Mouse (Mus musculus): ENCODE data around the gene Fkbp2. TPM values are rescaled to one million over a fixed set of nuclear protein-coding genes. Genes with fewer than 3 reads are reported as not detected.

Gene Fkbp2
- total RNA-seq, 2 experiments from 2014 or later: 18.8 to 20.5 TPM

DNA sequence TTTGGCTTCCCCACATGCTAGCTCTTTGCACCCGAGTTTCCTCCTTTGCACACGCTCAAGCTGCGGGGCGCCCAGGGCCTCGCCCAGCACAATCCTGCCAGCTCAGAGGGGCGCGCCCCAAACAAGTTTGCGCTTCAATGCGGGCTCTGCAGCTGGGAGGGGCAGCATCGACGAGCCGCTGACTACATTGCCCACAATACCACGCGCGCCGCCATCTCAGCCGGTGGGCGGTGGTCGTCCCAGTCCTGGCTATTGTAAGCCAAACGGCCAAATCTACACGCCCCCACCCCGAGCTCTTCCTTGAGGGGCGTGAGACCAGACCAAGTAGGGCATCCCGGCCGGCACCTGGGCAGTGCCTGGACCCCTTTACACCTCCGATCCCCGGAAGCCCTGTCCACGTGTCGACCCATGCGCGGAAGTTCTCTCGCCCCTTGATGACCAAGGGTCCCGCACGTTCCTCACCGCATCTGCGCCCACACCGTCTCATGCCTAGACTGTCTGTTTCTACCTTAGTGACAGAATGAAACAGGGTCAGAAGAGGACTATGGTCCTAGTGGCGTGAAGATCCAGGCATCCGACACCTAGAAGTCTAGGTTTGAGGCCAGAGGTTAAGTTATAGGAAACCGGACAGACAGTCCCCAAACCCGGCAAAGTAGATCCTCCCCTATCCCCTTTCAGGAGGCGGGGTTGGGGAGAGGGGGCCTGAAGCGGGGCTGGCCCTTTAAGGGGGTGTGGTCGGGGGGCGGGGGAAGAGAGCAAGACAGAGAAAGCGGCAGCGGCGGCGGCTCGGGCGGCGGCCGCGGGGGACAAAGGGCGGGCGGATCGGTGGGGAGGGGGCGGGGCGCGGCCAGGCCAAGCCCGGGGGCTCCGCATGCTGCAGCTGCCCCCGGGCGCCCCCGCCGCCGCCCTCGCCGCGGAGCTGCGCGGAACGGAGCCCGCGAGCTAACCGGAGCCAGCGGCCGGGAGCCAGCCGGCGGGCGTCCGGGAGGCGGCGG, 5.8 kb downstream of the Fkbp2 start, which contains the start of gene Ppp1r14b:
Ppp1r14b (plus strand) TSS at position 758 of the 995 bp plus-strand sequence.
- intact Hi-C loops (cut with DNase I): loop anchor here (5.0 kb wide), 1 partner anchor 48 kb away; no protein-coding TSS in a partner anchor
- DNase-seq: peak; percentile 75 to 84

DNA sequence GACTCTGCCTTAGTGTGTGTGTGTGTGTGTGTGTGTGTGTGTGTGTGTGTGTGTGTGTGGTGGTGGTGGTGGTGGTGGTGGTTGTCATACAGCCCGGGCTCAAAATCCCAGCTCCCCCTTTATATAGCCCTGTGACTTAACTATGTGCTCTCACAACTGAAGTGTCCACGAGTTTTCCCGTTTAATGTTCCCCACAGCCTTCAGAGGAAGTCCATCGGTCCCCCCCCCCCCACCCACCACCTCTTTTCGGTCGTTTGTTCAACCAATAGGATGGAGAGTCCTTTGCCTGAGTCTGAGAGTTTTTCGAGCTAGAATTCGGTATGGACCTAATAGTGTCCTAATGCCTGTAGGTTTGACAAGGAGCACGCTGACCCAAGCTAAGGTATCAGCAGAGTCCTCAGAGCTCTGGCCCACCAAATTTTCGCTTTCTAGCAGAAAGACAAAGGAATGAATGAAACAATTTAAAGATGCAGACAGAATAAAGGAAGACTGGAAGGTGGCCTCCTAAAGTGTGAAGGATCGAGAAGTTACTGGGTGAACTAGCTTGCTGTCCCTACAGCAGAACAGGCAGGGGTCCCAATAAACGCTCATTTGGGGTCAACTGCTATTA, 6.6 kb downstream of the Fkbp2 start:
- no peak for DNase-seq
- intact Hi-C loops (cut with DNase I): no loop called here

DNA sequence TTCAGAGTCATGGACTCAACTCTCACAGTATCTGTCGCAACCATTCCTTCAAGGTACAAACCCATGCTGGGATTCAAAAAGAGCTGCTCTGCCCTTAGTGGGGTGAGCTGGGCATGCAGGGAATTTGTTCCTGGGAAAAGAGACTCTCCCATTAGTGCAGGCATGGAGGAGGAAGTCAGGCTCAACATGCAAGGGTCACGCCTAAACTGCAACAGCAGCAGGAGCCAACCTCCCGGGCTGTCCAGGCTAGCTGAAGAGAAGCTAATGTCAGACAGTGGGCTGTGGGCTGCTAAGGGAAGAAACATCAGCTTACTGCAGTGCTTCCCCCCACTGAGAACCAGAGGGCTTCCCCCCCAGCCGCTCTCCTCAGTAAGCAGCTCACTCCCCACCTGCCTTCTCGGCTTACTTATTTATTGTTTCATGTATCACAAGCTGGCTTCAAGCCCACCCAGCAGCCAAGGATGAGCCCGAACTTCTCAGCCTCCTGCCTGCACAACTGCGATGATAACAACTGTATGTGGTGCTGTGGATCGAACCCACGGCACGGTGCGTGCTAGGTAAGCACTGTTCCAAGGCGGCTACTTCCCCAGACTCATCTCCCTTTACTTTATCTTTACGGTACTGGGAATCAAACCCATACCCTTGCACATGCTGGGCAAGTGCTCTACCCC, 7.9 kb downstream of the Fkbp2 start:
- intact Hi-C loops (cut with DNase I): no loop called here
- no peak for DNase-seq

DNA sequence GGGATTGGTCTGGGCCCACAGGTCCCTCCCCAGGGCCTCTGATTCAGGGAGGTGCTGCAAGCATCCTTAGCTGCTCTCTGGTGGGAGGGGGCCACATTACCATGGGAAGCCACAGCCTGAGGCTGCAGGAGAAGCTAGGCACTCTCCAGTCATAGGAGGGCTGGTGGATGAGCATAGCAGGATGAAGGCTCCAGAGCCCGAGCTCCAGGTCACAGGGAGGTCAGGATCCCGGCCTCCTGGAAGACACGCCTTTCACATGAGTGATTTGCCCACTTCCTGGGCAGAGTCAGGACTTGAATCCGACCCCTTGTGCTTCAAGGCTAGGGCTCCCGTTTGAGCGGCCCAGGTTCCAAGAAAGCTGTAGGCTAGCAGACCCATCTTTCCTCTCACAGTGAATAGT, 8.7 kb downstream of the Fkbp2 start:
- DNase-seq: no peak
- intact Hi-C loops (cut with DNase I): no loop called here

DNA sequence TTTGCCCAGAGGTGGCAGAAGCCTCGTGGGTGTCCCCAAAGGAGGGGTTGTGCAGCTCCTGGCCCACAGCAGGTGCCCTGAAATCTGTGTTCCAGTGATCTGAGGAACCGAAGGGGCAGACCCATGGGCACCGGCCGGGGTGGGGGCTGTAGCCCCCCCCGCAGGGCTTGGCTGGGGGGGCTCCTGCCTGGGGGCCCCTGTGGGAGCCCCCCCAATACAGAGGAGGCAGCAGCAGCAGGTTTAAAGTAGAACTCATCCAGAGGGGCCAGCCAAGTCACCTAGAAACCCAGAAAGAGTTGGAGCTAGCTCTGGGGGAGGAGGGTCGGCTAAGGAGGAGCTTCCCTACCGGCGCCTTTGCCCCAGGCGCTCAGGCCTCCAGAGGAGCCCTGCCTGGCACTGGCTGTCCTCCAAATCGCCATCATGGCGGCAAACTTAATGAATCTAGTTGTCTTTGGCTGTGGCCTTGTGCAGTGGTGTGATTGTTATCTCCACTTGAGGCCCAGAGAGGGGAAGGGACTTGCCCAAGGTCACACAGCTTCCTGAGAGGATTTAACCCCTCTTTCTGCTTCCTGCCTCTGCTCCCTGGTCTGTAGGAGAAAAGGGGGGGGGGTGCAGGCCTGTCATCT, 9.7 kb downstream of the Fkbp2 start:
- intact Hi-C loops (cut with DNase I): no loop called here

DNA sequence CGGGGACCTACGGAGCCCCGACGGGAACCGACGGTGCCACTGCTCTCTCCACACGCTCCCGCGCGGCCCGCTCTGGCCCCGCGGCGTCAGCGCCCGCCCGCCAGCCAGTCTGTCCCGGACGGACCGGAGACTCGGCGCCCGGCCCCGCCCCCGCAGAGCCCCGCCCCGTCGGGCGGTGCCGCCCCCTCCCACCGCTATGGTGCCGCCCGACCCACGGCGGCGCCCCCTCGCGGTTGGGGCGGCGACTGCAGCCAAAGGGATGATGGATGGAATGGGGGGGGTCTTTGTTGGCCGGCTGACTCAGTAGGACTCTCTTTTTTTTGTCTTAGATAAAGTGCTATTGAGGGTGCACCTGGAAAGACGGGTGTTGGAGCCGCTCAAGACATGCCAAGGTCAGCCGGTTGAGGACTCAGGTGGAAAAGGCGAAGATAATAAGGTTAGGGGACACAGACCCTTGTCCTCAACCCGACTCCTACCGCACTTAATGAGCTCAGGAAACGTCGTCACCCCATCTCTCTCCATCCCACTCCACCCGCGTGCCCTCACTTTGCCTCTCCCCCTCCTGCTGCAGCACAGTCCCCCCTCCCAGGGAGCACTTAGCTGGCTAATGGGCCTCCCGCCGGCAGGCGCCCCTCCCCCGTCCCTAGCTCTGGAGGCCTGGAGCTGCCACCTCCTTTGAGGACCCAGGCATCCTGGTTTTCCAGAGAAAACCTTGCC, 10.5 kb downstream of the Fkbp2 start:
- intact Hi-C loops (cut with DNase I): loop anchor here (1.0 kb wide), 2 partner anchors 17 to 46 kb away; no protein-coding TSS in a partner anchor
- peak; percentile 84 to 85 for DNase-seq

More for the DNA sequence above, 9.7 kb downstream of the Fkbp2 start:
- no peak for DNase-seq

DNA sequence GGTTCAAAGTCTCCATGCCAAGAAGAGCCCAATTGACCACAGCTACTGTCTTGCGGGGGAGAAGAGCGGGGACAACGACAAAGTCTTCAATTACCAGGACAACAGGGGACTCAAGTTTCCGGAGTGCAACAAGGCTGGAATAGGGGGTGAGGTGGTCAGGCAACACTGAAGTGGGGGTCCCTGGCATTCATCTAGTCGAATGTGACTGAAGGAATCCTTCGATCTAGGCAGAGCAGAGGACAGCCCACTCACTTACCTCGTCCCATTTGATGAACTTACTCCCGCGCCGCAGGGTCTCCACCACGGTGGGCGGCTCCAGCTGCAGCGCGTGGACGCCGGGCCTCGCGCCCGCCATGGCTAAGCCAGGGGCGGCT, 11.0 kb downstream of the Fkbp2 start:
- no peak for DNase-seq
- intact Hi-C loops (cut with DNase I): loop anchor here (1.0 kb wide), 2 partner anchors 16 to 45 kb away; no protein-coding TSS in a partner anchor

DNA sequence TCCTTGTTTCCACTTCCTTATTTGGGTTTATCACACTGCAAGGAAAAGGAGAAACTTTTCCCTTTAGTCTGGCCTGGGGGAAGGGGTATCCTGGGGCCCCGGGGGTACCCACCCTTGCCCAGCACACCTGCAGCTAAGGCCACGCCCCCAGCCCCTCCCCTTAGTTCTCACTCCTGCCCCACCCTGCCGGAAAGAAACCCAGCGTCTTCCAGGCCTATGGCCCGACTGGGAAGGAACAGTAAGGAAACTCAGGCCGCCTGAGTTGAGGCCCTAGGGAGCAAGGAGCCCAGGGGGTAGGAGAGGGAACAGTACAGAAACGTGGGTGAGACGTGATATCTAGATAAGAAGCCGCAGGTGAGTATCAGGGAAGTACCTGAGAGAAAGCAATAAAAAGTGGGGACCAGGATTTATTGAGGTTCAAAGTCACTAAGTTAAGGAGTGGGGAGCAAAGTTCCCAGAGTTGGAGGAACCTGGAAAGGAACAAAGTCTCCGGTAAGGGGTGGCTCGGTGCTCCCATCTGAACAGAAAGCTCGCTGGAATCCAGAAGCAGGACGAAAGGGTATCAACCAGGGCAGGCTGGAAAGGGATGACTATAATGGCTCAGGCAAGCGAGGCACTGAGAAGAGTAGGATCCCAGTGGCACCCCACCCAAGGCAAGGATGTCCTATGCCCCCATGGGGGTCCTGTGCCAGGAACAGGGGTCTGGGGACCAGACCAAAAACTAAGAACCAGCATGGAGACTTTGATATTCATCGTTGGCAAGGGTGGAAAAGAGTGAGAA, 11.6 kb downstream of the Fkbp2 start:
- DNase-seq: no peak
- intact Hi-C loops (cut with DNase I): loop anchor here (1.0 kb wide), 2 partner anchors 15 to 44 kb away; no protein-coding TSS in a partner anchor

DNA sequence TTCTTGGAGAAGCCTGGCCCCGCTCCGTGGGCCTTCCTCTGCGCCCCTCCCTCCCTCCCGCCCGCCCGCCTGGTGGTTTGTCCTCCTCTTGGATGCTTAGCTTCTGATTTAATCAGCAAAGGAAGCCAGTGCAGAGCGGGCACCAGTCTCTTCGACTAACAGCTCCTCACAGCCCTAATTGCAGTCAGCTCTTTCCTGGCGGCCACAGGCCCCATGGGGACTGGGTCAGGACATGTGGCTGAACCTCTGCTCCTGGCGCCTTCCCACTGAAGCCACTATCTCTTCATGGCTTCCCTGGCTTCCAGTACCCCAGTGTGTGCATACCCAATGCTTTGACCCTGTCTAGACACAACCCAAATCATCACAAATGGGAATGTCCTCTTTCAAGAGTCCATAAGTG, 23.8 kb downstream of the Fkbp2 start:
- DNase-seq: no peak

DNA sequence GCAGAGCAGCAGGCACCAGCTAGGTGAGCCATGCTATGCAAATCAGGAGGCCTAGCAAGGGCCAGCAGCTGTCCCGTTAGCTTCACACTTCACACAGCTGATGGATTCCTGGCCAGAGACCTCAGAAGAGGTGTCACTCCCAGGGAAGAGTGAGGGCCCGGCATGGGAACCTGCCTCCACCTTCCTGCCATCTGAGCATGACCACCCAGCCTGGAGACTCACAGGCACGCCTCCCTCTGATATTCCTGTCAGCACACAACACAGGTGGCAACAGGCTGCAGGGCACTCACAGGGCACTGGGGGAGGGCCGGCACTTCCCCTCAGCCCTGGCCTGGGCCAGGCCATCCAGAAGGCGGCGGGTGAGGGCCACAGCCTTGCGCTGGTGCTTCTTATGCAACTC, 24.9 kb downstream of the Fkbp2 start:
- no peak for DNase-seq
- intact Hi-C loops (cut with DNase I): no loop called here

More for the DNA sequence above, 23.8 kb downstream of the Fkbp2 start:
- intact Hi-C loops (cut with DNase I): no loop called here

DNA sequence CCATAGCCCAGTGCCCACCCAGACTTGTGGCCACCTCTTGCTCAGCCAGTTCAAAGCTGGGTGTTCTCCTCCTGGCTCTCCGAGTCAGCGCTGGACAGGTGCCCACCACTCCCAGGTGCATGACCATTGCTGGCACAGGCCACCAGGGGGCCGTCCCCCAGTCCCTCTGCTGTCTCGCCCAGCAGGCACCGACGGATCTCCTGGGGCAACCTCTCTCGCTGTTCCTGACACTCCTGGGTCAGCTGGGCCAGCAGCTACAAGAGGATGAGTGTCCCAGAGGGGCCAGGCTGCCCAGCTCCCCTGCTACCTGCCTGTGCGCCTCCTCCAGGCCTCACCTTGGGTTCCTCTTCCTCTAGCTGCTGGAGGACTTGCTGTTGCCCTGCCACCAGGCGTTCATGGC, 26.3 kb downstream of the Fkbp2 start:
- intact Hi-C loops (cut with DNase I): no loop called here

DNA sequence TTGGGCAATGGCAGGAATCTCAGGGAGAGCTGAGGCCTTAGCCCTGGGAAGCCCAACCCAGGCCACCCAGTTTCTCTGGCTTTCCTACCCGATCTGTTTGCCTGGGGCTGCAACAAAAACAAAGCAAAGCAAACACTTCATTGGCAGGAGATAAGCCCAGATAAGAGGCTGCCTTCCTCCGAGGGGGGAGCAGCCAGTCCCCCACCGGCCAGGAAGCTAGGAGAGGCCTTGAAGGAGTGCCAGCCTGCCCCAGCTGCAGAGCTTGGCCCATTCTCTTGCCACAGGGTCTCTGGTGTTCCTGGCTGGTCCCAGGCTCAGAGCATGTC, 27.6 kb downstream of the Fkbp2 start:
- DNase-seq: peak; percentile 56 to 60
- intact Hi-C loops (cut with DNase I): loop anchor here (1.0 kb wide), 1 partner anchor 17 kb away; no protein-coding TSS in a partner anchor

More for the DNA sequence above, 26.3 kb downstream of the Fkbp2 start:
- DNase-seq: no peak

DNA sequence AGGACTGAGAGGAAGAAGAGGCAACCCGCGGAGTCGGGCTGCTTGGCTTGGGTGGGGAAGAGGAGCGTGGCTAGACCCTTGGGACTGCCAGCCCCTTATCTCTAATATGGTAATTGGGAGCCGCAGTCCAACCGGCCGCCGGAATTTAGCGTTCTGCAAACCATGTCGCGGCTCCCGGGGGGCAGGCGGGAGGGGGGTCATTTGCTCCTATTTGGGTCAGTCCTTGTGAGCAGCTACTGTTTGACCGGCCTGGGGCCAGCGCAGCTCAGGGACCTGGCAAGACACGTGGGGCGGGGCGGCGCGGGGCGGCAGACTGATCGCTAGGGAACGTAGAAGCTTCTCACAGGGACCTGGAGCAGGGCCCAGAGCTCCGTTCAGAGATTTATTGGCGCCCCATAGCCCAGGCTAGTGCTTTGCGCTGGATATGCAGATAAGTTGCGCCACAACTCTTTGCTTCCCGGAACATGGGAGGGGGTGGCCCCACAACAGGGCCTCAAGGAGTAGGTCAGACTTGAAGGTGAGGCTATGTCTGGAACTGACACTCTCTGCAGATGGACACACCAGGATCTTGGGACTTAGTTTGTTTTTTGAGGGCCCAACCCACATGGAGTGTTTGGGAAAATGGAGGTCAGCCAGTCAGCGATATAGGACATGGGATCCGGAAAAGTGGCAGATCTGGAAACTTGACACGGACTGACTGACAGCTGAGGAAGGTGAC, 28.1 kb downstream of the Fkbp2 start:
- DNase-seq: peak; percentile 84 to 86

DNA sequence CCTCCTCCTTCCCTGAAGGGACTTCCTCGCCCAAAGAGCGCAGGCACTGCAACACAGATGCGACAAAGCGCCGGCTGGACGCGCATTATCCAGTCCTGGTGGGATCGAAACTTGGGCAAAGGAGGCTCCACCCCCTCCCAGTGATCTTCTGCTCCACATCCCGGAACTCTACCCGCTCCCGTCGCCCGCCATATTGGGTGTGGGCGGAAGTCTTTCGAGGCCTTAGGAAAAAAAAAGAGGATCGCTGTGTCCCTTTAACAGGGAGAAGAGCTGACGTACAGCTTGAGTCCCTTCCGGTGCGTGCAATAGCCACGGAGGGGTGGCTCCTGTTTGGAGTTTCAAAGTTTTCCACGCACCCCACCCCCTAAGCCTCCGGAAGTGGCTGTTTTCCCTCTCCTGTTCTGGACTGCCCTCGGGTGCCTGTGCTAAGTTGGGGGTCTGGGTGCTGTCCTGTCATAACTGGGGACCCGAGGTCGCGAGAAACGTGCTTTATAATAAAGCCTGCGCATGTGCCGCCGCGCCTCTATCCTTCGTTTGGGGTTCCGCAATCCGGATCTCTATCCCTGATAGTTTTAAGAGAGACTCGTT, 28.8 kb downstream of the Fkbp2 start:
- peak; percentile 94 for DNase-seq
- intact Hi-C loops (cut with DNase I): no loop called here

More for the DNA sequence above, 28.1 kb downstream of the Fkbp2 start:
- intact Hi-C loops (cut with DNase I): no loop called here

DNA sequence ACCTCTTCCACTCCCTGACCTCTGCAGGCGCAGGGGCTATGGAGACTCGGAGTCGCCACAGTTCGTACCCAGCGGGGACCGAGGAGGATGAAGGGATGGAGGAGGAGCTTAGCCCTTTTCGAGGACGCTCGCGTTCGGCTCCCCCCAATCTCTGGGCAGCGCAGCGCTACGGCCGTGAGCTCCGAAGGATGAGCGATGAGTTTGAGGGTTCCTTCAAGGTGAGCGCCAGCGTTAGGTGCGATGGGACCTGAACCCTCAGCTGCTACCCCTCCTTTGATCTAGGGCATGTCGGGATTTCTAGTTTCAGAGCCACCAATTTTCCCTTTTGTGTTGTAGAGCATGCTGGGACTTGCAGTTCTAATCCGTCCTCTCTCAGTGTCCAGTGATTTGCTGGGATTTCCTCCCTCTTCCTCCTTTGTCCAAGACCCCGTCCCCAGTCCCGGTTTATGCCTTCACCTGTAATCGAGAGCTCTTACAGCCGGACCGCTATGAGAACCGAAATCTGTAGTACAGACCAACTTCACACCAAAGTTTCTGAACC, 29.6 kb downstream of the Fkbp2 start:
- peak; percentile 52 to 65 for DNase-seq
- intact Hi-C loops (cut with DNase I): loop anchor here (1.0 kb wide), 1 partner anchor 8 kb away; the partner anchor contains the start of gene Gpr137

DNA sequence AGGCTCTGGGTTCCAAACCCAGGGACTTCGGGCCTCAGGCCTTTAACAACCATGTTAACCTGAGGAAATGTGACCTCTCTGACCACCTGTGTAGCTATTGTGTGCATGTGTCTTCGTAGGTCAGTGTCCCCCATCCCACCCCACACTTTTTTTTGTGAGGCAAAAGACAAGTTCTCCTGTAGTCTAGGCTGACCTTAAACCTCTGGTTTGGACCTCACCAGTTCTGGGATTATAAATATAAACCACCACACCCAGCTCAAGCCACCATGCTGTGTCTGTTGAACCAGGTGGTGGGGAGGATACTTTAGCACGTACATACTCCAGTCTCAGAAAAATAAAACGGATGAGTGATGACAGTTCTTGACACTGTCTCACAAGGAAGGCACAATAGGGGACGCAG, 30.4 kb downstream of the Fkbp2 start:
- intact Hi-C loops (cut with DNase I): loop anchor here (1.0 kb wide), 1 partner anchor 8 kb away; the partner anchor contains the start of gene Gpr137
- DNase-seq: no peak

DNA sequence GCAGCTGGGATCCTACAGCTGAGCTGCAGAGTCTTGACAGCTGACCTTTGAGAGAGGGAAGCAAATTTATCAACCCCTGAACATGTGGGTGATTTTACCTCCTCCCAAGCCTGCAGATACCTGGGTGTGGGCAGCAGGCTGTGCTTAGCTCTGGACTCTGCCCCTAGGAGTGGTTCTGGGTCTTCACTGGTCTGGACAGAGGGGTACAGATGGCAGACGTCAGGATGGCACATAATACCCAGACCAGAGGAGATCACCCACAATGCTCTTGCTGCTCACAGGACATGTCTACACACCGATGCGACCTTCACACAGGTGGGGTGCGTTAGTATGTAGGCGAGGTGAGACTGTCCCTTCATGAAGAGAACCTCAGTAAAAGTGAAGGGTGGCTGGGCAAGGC, 30.8 kb downstream of the Fkbp2 start:
- no peak for DNase-seq
- intact Hi-C loops (cut with DNase I): no loop called here

DNA sequence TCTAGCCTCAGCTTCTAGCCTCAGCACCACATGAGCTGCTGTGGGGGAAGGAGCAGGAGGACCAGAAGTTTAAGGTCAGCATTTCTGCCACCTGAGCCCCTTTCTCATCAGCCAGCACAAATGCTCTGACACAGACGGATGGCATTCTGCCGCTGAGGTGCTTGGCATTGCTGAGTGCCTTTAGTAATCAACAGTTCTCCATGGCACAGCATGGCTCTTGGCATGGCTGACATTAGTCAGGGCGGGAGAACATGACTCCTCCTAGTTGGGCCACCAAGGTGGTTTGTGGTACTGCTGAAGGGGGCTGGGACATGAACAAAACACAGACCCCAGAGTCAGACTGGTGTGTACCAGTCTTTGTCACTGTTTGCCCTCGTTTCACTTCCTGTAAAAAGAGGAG, 32.1 kb downstream of the Fkbp2 start:
- DNase-seq: no peak
- intact Hi-C loops (cut with DNase I): no loop called here
